In genomic region chr10:85071605-85072152, GRCm38 (mm10) we compare ENCODE assay signal across 16 mouse cellular contexts. TPM values are rescaled to one million over a fixed set of nuclear protein-coding genes. Genes with fewer than 3 reads are reported as not detected.
"Had no signal": no experiment of that assay in that cellular context is flagged by ENCODE, and none has a peak within 500 bp of the region (broad histone marks: within the 10 kb centered on the region; RNA-seq: fewer than 3 reads in every experiment).

No protein-coding gene starts in this region.

- H3K4me3 ChIP-seq: megakaryocyte, embryonic 14.5 days; midbrain, embryonic 13.5 days; midbrain, embryonic 15.5 days; neural tube, embryonic 12.5 days had no signal

- H3K4me1 ChIP-seq: megakaryocyte, embryonic 14.5 days; midbrain, embryonic 13.5 days; midbrain, embryonic 15.5 days; neural tube, embryonic 12.5 days had no signal

- H3K36me3 ChIP-seq: midbrain, embryonic 13.5 days; midbrain, embryonic 15.5 days; neural tube, embryonic 12.5 days had no signal

- DNase-seq: lung, adult 18-20 months; lung, embryonic 14.5 days; lung, postnatal 10 days; right cerebral cortex, postnatal 14 days; right cerebral cortex, postnatal 4 days; spleen, adult 18-20 months; thymus, adult 18-20 months; thymus, postnatal 14 days; thymus, postnatal 36 days had no signal

- H3K27me3 ChIP-seq: midbrain, embryonic 13.5 days; midbrain, embryonic 15.5 days; neural tube, embryonic 12.5 days had no signal

- H3K9me3 ChIP-seq: midbrain, embryonic 13.5 days; midbrain, embryonic 15.5 days; neural tube, embryonic 12.5 days had no signal

- H3K4me2 ChIP-seq: lung, embryonic 14.5 days; midbrain, embryonic 11.5 days; midbrain, embryonic 13.5 days; midbrain, embryonic 15.5 days; neural tube, embryonic 12.5 days had no signal

- H3K9ac ChIP-seq: lung, embryonic 14.5 days; midbrain, embryonic 13.5 days; midbrain, embryonic 15.5 days; neural tube, embryonic 12.5 days had no signal

- H3K27ac ChIP-seq: macrophage; midbrain, embryonic 13.5 days; midbrain, embryonic 15.5 days; neural tube, embryonic 12.5 days had no signal

- ATAC-seq: midbrain, embryonic 13.5 days; midbrain, embryonic 15.5 days had no signal

RNA-seq across cellular contexts. Expression of gene Fhl4, which starts 30.6 kb away (rescaled TPM):
- total RNA-seq: monocyte, adult 5-6 weeks had no signal

RNA-seq across cellular contexts. Expression of gene Mterf2, which starts 56.1 kb away (rescaled TPM):
- polyA plus RNA-seq: macrophage had no signal
